Comparison of ENCODE assay signal across 25 mouse cellular contexts in genomic region chr6:47842337-47842736, GRCm38 (mm10). TPM values are rescaled to one million over a fixed set of nuclear protein-coding genes. Genes with fewer than 3 reads are reported as not detected.
DNase-seq lines count a peak whose midpoint lies in the region; ATAC-seq lines count a peak whose summit lies in the region.
"Had no signal": no experiment of that assay in that cellular context is flagged by ENCODE, and none has a peak within 500 bp of the region (broad histone marks: within the 10 kb centered on the region; RNA-seq: fewer than 3 reads in every experiment).

No protein-coding gene starts in this region.

- no peak overlapping the region for H3K4me3 ChIP-seq in liver, embryonic 11.5 days (ENCODE audit: low read depth, low read length)
- H3K4me3 ChIP-seq in liver, embryonic 13.5 days (replicated peaks), result no peak overlapping the region
- no peak overlapping the region for H3K4me3 ChIP-seq in liver, embryonic 16.5 days (ENCODE audit: low read depth, low read length)
- H3K4me3 ChIP-seq in midbrain, embryonic 11.5 days (ENCODE audit: low read depth, low read length), result no peak overlapping the region
- H3K4me3 ChIP-seq: embryonic facial prominence, embryonic 12.5 days; embryonic facial prominence, embryonic 15.5 days; erythroblast, embryonic 14.5 days; forebrain, embryonic 12.5 days; forebrain, embryonic 15.5 days; hindbrain, embryonic 12.5 days; hindbrain, embryonic 15.5 days had no signal

- H3K9ac ChIP-seq in liver, embryonic 11.5 days (ENCODE audit: low read depth, low read length), result no peak overlapping the region
- 0 out of 2 replicates have a peak overlapping the region, but pooled peaks have one; percentile 17 for H3K9ac ChIP-seq in liver, embryonic 13.5 days
- no peak overlapping the region for H3K9ac ChIP-seq in liver, embryonic 16.5 days (ENCODE audit: low read depth, low read length)
- no peak overlapping the region for H3K9ac ChIP-seq in midbrain, embryonic 11.5 days (ENCODE audit: low read length)
- H3K9ac ChIP-seq: embryonic facial prominence, embryonic 12.5 days; embryonic facial prominence, embryonic 15.5 days; forebrain, embryonic 12.5 days; forebrain, embryonic 15.5 days; hindbrain, embryonic 12.5 days; hindbrain, embryonic 15.5 days had no signal

- ATAC-seq in liver, embryonic 11.5 days (replicated peaks; ENCODE audit: low FRiP score), result peak; percentile 71
- ATAC-seq in liver, embryonic 13.5 days (ENCODE audit: low read depth), result peak; percentile 80
- peak; percentile 56 for ATAC-seq in liver, embryonic 16.5 days (ENCODE audit: low read depth)
- peak; percentile 79 for ATAC-seq in megakaryocyte-erythroid progenitor cell, adult 5-6 weeks (replicated peaks; ENCODE audit: low FRiP score, low TSS enrichment, poor library complexity, severe bottlenecking)
- no peak for ATAC-seq in midbrain, embryonic 11.5 days (ENCODE audit: low FRiP score)
- ATAC-seq: forebrain, embryonic 15.5 days; Patski had no signal

- H3K36me3 ChIP-seq in liver, embryonic 11.5 days (ENCODE audit: control insufficient read depth, insufficient read depth, low read length), result 0 out of 2 replicates have a peak, but pooled peaks cover 2% of the 10 kb centered on the region
- H3K36me3 ChIP-seq in liver, embryonic 13.5 days, result peaks cover 18% of the 10 kb centered on the region
- no peaks in the 10 kb centered on the region for H3K36me3 ChIP-seq in liver, embryonic 16.5 days (ENCODE audit: control insufficient read depth, insufficient read depth)
- no peaks in the 10 kb centered on the region for H3K36me3 ChIP-seq in midbrain, embryonic 11.5 days (ENCODE audit: control insufficient read depth, insufficient read depth, low read length)
- H3K36me3 ChIP-seq: embryonic facial prominence, embryonic 15.5 days had no signal

- H3K9me3 ChIP-seq in liver, embryonic 11.5 days (ENCODE audit: control insufficient read depth, low read length), result no peaks in the 10 kb centered on the region
- H3K9me3 ChIP-seq in liver, embryonic 13.5 days (replicated peaks), result no peaks in the 10 kb centered on the region
- no peaks in the 10 kb centered on the region for H3K9me3 ChIP-seq in liver, embryonic 16.5 days (replicated peaks; ENCODE audit: control insufficient read depth, low read length)
- no peaks in the 10 kb centered on the region for H3K9me3 ChIP-seq in midbrain, embryonic 11.5 days (ENCODE audit: control insufficient read depth, low read length)
- H3K9me3 ChIP-seq: embryonic facial prominence, embryonic 12.5 days; embryonic facial prominence, embryonic 15.5 days; forebrain, embryonic 12.5 days; forebrain, embryonic 15.5 days; hindbrain, embryonic 12.5 days; hindbrain, embryonic 15.5 days had no signal

- no peak overlapping the region for H3K4me2 ChIP-seq in liver, embryonic 11.5 days
- H3K4me2 ChIP-seq in liver, embryonic 13.5 days, result no peak overlapping the region
- H3K4me2 ChIP-seq in liver, embryonic 16.5 days (ENCODE audit: low read depth, low read length), result no peak overlapping the region
- no peak overlapping the region for H3K4me2 ChIP-seq in midbrain, embryonic 11.5 days
- H3K4me2 ChIP-seq: embryonic facial prominence, embryonic 12.5 days; embryonic facial prominence, embryonic 15.5 days; forebrain, embryonic 12.5 days; forebrain, embryonic 15.5 days; heart, embryonic 11.5 days; hindbrain, embryonic 12.5 days; hindbrain, embryonic 15.5 days had no signal

- WGBS in liver, embryonic 11.5 days, result 85% methylated on average over 1 of the region's 1 CpGs
- 76% methylated on average over 1 of the region's 1 CpGs for WGBS in liver, embryonic 13.5 days (ENCODE audit: insufficient replicate concordance)
- 69% methylated on average over 1 of the region's 1 CpGs for WGBS in liver, embryonic 16.5 days (ENCODE audit: insufficient replicate concordance)
- 89% methylated on average over 1 of the region's 1 CpGs for WGBS in midbrain, embryonic 11.5 days

- no peaks in the 10 kb centered on the region for H3K27me3 ChIP-seq in liver, embryonic 11.5 days (replicated peaks; ENCODE audit: control insufficient read depth, insufficient read depth, low read length)
- H3K27me3 ChIP-seq in liver, embryonic 13.5 days, result no peaks in the 10 kb centered on the region
- H3K27me3 ChIP-seq in liver, embryonic 16.5 days (ENCODE audit: control insufficient read depth, insufficient read depth, low read depth, low read length), result no peaks in the 10 kb centered on the region
- H3K27me3 ChIP-seq in midbrain, embryonic 11.5 days (ENCODE audit: control insufficient read depth, insufficient read depth, low read length), result no peaks in the 10 kb centered on the region
- H3K27me3 ChIP-seq: embryonic facial prominence, embryonic 12.5 days; embryonic facial prominence, embryonic 15.5 days; forebrain, embryonic 12.5 days; forebrain, embryonic 15.5 days; hindbrain, embryonic 12.5 days; hindbrain, embryonic 15.5 days; Patski had no signal

- DNase-seq in liver, embryonic 11.5 days (ENCODE audit: low spot score), result no peak
- no peak for DNase-seq in liver
- peak; percentile 17 for DNase-seq in liver, embryonic 13.5 days
- DNase-seq in frontal cortex, postnatal 36 days (ENCODE audit: low spot score in 2 of 2), result no peak
- no peak for DNase-seq in midbrain, embryonic 11.5 days (ENCODE audit: low spot score, missing footprints)
- DNase-seq in yolk sac, embryonic 10.5 days (ENCODE audit: low spot score), result no peak
- DNase-seq: adrenal gland, postnatal 10 days; adrenal gland, postnatal 36 days; cerebellum, adult 18-20 months; cerebellum, adult 9-10 months; cerebellum, postnatal 14 days; gastrocnemius, postnatal 10 days; gastrocnemius, postnatal 36 days; heart, adult 11 months had no signal

- peaks cover 16% of the 10 kb centered on the region for H3K4me1 ChIP-seq in liver, embryonic 11.5 days (replicated peaks; ENCODE audit: control insufficient read depth, insufficient read depth, low read length)
- H3K4me1 ChIP-seq in liver, embryonic 13.5 days (replicated peaks), result peaks cover 40% of the 10 kb centered on the region
- H3K4me1 ChIP-seq in liver, embryonic 16.5 days (ENCODE audit: control insufficient read depth, low read depth, low read length), result peaks cover 20% of the 10 kb centered on the region
- H3K4me1 ChIP-seq in midbrain, embryonic 11.5 days (ENCODE audit: control insufficient read depth, insufficient read depth, low read length), result no peaks in the 10 kb centered on the region
- H3K4me1 ChIP-seq: embryonic facial prominence, embryonic 12.5 days; embryonic facial prominence, embryonic 15.5 days; hindbrain, embryonic 12.5 days had no signal

- H3K27ac ChIP-seq in liver, embryonic 11.5 days (ENCODE audit: low read depth, low read length), result no peak overlapping the region
- H3K27ac ChIP-seq in liver, embryonic 13.5 days, result peak overlapping the region; percentile 45; the same call in 1 of the 2 replicates
- no peak overlapping the region for H3K27ac ChIP-seq in liver, embryonic 16.5 days (ENCODE audit: low read length)
- H3K27ac ChIP-seq in midbrain, embryonic 11.5 days (ENCODE audit: low read depth, low read length), result no peak overlapping the region
- H3K27ac ChIP-seq: embryonic facial prominence, embryonic 12.5 days; embryonic facial prominence, embryonic 15.5 days; forebrain, embryonic 12.5 days; forebrain, embryonic 15.5 days; hindbrain, embryonic 12.5 days; hindbrain, embryonic 15.5 days had no signal

RNA-seq across cellular contexts. Expression of gene Zfp398, which starts 6.9 kb away (rescaled TPM):
- polyA plus RNA-seq in liver, embryonic 11.5 days (2014; fragmentation: Nextera tagmentation; extraction: Ambion mirVana), result 5.6 and 5.8 TPM in 2 replicates
- 2.2 TPM in 2 replicates for polyA plus RNA-seq in liver, embryonic 13.5 days (2015; fragmentation: Nextera tagmentation; extraction: Ambion mirVana)
- 1.6 and 1.9 TPM in 2 replicates for polyA plus RNA-seq in liver, embryonic 16.5 days (2015; fragmentation: Nextera tagmentation; extraction: Ambion mirVana)
- total RNA-seq in megakaryocyte-erythroid progenitor cell, adult 5-6 weeks (2014; fragmentation: Nextera tagmentation), result 18.4 and 19.4 TPM in 2 replicates
- total RNA-seq in megakaryocyte-erythroid progenitor cell, adult 5-6 weeks (2017), result 15.7 and 20.1 TPM in 2 replicates
- 7.6 and 8.3 TPM in 2 replicates for polyA plus RNA-seq in midbrain, embryonic 11.5 days (2014; fragmentation: Nextera tagmentation; extraction: Ambion mirVana)

RNA-seq across cellular contexts. Expression of gene Zfp786, which starts 11.7 kb away (rescaled TPM):
- 0.90 and 1.3 TPM in 2 replicates for polyA plus RNA-seq in liver, embryonic 11.5 days (2014; fragmentation: Nextera tagmentation; extraction: Ambion mirVana)
- polyA plus RNA-seq in liver, embryonic 13.5 days (2015; fragmentation: Nextera tagmentation; extraction: Ambion mirVana), result 0.61 and 0.70 TPM in 2 replicates
- 0.37 and 0.40 TPM in 2 replicates for polyA plus RNA-seq in liver, embryonic 16.5 days (2015; fragmentation: Nextera tagmentation; extraction: Ambion mirVana)
- 0.87 and 2.4 TPM in 2 replicates for total RNA-seq in megakaryocyte-erythroid progenitor cell, adult 5-6 weeks (2014; fragmentation: Nextera tagmentation)
- 0.70 and 4.2 TPM in 2 replicates for total RNA-seq in megakaryocyte-erythroid progenitor cell, adult 5-6 weeks (2017)
- 7.0 and 8.1 TPM in 2 replicates for polyA plus RNA-seq in midbrain, embryonic 11.5 days (2014; fragmentation: Nextera tagmentation; extraction: Ambion mirVana)
- polyA plus RNA-seq: erythroblast, embryonic 14.5 days had no signal

RNA-seq across cellular contexts. Expression of gene Pdia4, which starts 29.1 kb away (rescaled TPM):
- polyA plus RNA-seq in liver, embryonic 11.5 days (2014; fragmentation: Nextera tagmentation; extraction: Ambion mirVana), result 233 and 252 TPM in 2 replicates
- polyA plus RNA-seq in liver, embryonic 13.5 days (2015; fragmentation: Nextera tagmentation; extraction: Ambion mirVana), result 117 and 141 TPM in 2 replicates
- polyA plus RNA-seq in liver, embryonic 16.5 days (2015; fragmentation: Nextera tagmentation; extraction: Ambion mirVana), result 132 and 136 TPM in 2 replicates
- 35.8 and 38.1 TPM in 2 replicates for total RNA-seq in megakaryocyte-erythroid progenitor cell, adult 5-6 weeks (2014; fragmentation: Nextera tagmentation)
- total RNA-seq in megakaryocyte-erythroid progenitor cell, adult 5-6 weeks (2017), result 152 and 153 TPM in 2 replicates
- polyA plus RNA-seq in midbrain, embryonic 11.5 days (2014; fragmentation: Nextera tagmentation; extraction: Ambion mirVana), result 258 and 263 TPM in 2 replicates

RNA-seq across cellular contexts. Expression of gene Zfp282, which starts 34.7 kb away (rescaled TPM):
- 8.3 and 8.8 TPM in 2 replicates for polyA plus RNA-seq in liver, embryonic 11.5 days (2014; fragmentation: Nextera tagmentation; extraction: Ambion mirVana)
- polyA plus RNA-seq in liver, embryonic 13.5 days (2015; fragmentation: Nextera tagmentation; extraction: Ambion mirVana), result 3.1 and 3.8 TPM in 2 replicates
- polyA plus RNA-seq in liver, embryonic 16.5 days (2015; fragmentation: Nextera tagmentation; extraction: Ambion mirVana), result 2.4 and 2.7 TPM in 2 replicates
- total RNA-seq in megakaryocyte-erythroid progenitor cell, adult 5-6 weeks (2014; fragmentation: Nextera tagmentation), result 10.0 and 12.6 TPM in 2 replicates
- total RNA-seq in megakaryocyte-erythroid progenitor cell, adult 5-6 weeks (2017), result 10.7 TPM in 2 replicates
- polyA plus RNA-seq in midbrain, embryonic 11.5 days (2014; fragmentation: Nextera tagmentation; extraction: Ambion mirVana), result 12.6 and 13.6 TPM in 2 replicates
